Mouse (Mus musculus) midbrain, postnatal 0 days (tissue): ENCODE measurements at regions not wholly inside any gene's neighbourhood (a gene's known extent, or its start where the extent isn't known, plus 50 kb on each side); places are given as distances from the start of the nearest gene placed in this dataset.

Source experiments
- ATAC-seq: fragments of 200-750 bp; cut with Nextera tagmentation; 2 replicates; pipeline ENCODE4 v1.8.0; 2017; ENCODE audit warnings: moderate number of reproducible peaks, mild to moderate bottlenecking, moderate TSS enrichment, moderate library complexity; ENCODE audit not compliant: low FRiP score
- DNase-seq: peaks from one replicate; pipeline ENCODE4 v3.0.0-alpha.2; 2015; ENCODE audit warnings: low spot score
- H3K27ac ChIP-seq: fragments of 300-500 bp; sonication (generic); 2 replicates; pipeline ENCODE4 v1.5.1; 2014; ENCODE audit warnings: low read depth, mild to moderate bottlenecking, low read length, mixed read lengths
- H3K27me3 ChIP-seq: fragments of 300-500 bp; sonication (generic); 2 replicates; pipeline ENCODE4 v1.6.1; 2014; ENCODE audit warnings: low read length, control low read depth, mixed read lengths; ENCODE audit not compliant: insufficient read depth
- H3K36me3 ChIP-seq: fragments of 300-500 bp; sonication (generic); 2 replicates; pipeline ENCODE4 v1.6.1; 2014; ENCODE audit warnings: low read length, control low read depth, mixed read lengths; ENCODE audit not compliant: insufficient read depth
- H3K4me1 ChIP-seq: fragments of 300-500 bp; sonication (generic); 2 replicates; pipeline ENCODE4 v1.6.1; 2014; ENCODE audit warnings: mild to moderate bottlenecking, control low read depth, antibody characterized with exemption, low read length, mixed read lengths; ENCODE audit not compliant: insufficient read depth
- H3K4me2 ChIP-seq: fragments of 300-500 bp; sonication (generic); 2 replicates; pipeline ENCODE4 v1.6.1; 2014; ENCODE audit warnings: low read depth, mild to moderate bottlenecking, low read length, mixed read lengths; ENCODE audit not compliant: poor library complexity, severe bottlenecking
- H3K4me3 ChIP-seq: fragments of 300-500 bp; sonication (generic); 2 replicates; pipeline ENCODE4 v1.5.1; 2014; ENCODE audit warnings: low read depth, mild to moderate bottlenecking, low read length, moderate library complexity
- H3K9ac ChIP-seq: fragments of 300-500 bp; sonication (generic); replicated peaks from 2 replicates; pipeline ENCODE4 v1.6.1; 2014; ENCODE audit warnings: mild to moderate bottlenecking, low read length, moderate library complexity, mixed read lengths; ENCODE audit not compliant: poor library complexity, severe bottlenecking
- H3K9me3 ChIP-seq: fragments of 300-500 bp; sonication (generic); 2 replicates; pipeline ENCODE4 v1.6.1; 2016; ENCODE audit warnings: low read length, control low read depth
- CTCF ChIP-seq: IDR thresholded peaks from 2 replicates; pipeline ENCODE4 v1.5.1; 2016; ENCODE audit warnings: antibody characterized with exemption, mild to moderate bottlenecking
- WGBS: fragments of 180-500 bp; shearing (Covaris S2); extraction: QIAGEN DNeasy Blood & Tissue Kit; methylation state at CpG from one replicate; pipeline ENCODE4 v1.1.7; 2014; 5-methylcytosine and 5-hydroxymethylcytosine counted together

DNA sequence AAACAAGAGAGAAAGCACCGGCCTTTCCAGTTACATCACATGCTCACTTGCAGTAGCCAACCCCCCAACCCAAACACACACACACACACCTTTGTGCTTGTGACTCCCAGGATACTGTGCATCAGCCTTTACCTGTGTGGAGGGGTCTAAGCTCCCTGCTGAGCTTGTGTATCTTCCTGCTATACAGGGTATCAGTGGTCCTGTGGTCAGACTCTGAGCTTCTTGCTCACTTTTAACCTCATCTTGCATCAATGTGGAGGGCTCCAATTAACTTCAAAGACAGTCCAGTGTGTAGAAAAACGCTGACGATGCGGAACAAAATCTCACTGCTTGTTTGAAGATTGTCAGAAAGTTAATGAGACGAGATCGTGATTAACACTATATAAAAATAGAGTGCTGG lies 71.4 kb upstream of the Gypa start:
- no peak overlapping the region for H3K27ac ChIP-seq
- WGBS: 87% methylated on average over 6 of the region's 6 CpGs
- no peaks in the 10 kb centered on the region for H3K36me3 ChIP-seq
- H3K9me3 ChIP-seq: no peaks in the 10 kb centered on the region
- ATAC-seq (no peak), DNase-seq (no peak)
- no peak overlapping the region for H3K4me2 ChIP-seq
- TF ChIP-seq CTCF: no peak
- H3K27me3 ChIP-seq: no peaks in the 10 kb centered on the region
- H3K4me1 ChIP-seq: no peaks in the 10 kb centered on the region
- no peak overlapping the region for H3K9ac ChIP-seq
- H3K4me3 ChIP-seq: no peak overlapping the region

DNA sequence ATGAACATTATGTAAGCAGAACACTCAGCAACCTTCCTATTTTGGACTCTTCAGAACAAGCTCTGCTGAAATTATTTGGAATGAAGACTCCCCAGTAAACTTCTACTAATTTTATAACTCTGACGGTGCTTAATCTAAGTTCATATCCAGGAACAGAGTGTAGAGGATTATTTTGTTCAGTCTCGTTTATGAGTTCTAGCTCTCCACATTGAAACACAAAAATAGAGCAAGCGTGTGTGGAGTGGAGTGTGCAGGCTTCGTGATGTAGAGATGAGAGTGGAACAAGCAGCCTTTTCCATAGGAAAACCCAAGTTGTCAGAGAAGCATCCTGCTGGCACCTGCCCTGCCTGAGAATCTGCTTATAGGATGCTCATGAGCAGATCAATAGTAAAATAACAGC lies 77.5 kb upstream of the Gypa start:
- Histone ChIP-seq H3K4me2 (no peak overlapping the region), H3K27ac (no peak overlapping the region), H3K4me1 (no peaks in the 10 kb centered on the region), H3K9me3 (no peaks in the 10 kb centered on the region), H3K4me3 (no peak overlapping the region), H3K9ac (no peak overlapping the region), H3K27me3 (no peaks in the 10 kb centered on the region), H3K36me3 (no peaks in the 10 kb centered on the region)
- ATAC-seq: no peak
- no peak for TF ChIP-seq CTCF
- no peak for DNase-seq
- 90% methylated on average over 4 of the region's 4 CpGs for WGBS

DNA sequence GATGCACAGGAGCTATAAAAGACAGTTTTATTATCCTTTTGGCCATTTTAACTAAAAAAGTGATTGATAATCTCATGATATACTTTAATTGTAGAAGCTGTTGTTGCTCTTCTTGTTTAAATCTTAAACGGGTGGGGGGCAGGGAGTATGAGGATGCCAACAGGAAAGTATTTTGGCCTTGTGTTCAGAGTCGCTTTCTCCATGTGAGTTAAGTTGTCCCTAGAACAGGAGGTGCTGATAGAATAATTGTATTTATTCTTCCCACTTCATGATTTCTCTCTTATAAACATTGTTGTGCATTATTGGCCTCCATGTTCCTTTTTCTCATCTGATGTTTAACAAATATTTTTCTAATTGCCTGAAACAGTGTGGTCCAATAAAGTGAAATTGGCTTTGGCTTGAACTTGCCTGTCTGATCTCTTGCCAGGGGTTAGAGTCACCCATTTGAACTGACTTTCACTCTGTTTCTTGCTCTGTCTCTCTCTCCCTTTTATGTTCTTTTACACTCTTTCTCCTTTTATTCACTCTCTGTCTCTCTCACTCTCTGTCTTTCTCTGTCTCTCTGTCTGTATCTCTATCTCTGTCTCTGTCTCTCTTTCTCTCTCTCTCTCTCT lies 93.9 kb upstream of the Gypa start:
- 88% methylated on average over 2 of the region's 2 CpGs for WGBS
- no peak for TF ChIP-seq CTCF
- ATAC-seq (no peak), DNase-seq (no peak)
- no peaks in the 10 kb centered on the region for H3K9me3 ChIP-seq
- H3K4me1 ChIP-seq: no peaks in the 10 kb centered on the region
- H3K36me3 ChIP-seq: no peaks in the 10 kb centered on the region
- no peak overlapping the region for H3K4me2 ChIP-seq
- H3K27ac ChIP-seq: no peak overlapping the region
- H3K9ac ChIP-seq: no peak overlapping the region
- no peaks in the 10 kb centered on the region for H3K27me3 ChIP-seq
- H3K4me3 ChIP-seq: no peak overlapping the region

DNA sequence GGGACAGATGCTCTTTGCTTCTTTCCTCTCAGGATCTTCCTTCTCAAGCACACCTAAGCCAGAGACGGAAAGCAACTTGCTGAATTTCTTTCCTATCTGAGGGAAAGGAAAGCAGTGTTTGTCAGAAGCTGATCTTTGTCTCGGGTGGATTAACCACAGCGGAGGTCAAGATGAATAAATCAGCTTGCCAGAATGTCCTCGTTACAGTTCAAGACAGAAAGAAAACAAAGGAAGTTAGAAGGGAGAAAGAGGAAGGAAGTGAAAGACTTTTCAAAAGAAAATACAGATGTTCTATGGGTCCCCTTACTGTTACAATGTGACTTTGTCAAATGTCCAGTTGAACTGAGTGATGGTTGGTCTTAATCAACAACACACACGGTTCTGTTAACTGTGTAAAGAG lies 98.6 kb upstream of the Gypa start:
- WGBS: 60% methylated on average over 5 of the region's 5 CpGs
- Histone ChIP-seq H3K4me1 (no peaks in the 10 kb centered on the region), H3K36me3 (no peaks in the 10 kb centered on the region), H3K9ac (no peak overlapping the region), H3K4me3 (no peak overlapping the region), H3K27ac (no peak overlapping the region), H3K27me3 (no peaks in the 10 kb centered on the region), H3K4me2 (no peak overlapping the region), H3K9me3 (no peaks in the 10 kb centered on the region)
- no peak for DNase-seq
- TF ChIP-seq CTCF: no peak
- no peak for ATAC-seq

DNA sequence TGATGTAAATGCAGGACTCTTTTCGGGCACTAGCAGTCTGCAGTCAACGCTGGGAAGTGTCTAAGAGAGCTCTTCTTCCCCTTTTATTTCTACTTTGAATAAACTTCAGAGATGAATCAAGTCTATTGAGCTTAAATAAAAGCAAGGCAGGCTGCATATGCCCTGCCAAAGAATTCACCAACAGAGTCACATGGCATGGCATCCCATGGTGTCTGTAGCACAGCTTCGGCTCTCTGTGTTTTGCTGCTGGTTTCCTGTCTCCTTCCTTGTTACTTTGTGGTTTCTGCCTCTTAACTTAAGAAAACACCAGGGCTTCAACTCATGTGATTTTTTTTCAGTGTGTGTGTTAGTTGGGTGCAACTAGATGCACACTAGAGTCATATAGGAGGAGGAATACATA lies 100.5 kb upstream of the Gypa start:
- no peaks in the 10 kb centered on the region for H3K36me3 ChIP-seq
- no peak for TF ChIP-seq CTCF
- H3K27ac ChIP-seq: no peak overlapping the region
- no peak overlapping the region for H3K9ac ChIP-seq
- ATAC-seq (no peak; the same call in 1 of the 2 replicates), DNase-seq (peak; percentile 9)
- H3K4me2 ChIP-seq: no peak overlapping the region
- no peaks in the 10 kb centered on the region for H3K9me3 ChIP-seq
- H3K4me1 ChIP-seq: no peaks in the 10 kb centered on the region
- WGBS: 62% methylated on average over 3 of the region's 3 CpGs
- no peaks in the 10 kb centered on the region for H3K27me3 ChIP-seq
- H3K4me3 ChIP-seq: no peak overlapping the region

DNA sequence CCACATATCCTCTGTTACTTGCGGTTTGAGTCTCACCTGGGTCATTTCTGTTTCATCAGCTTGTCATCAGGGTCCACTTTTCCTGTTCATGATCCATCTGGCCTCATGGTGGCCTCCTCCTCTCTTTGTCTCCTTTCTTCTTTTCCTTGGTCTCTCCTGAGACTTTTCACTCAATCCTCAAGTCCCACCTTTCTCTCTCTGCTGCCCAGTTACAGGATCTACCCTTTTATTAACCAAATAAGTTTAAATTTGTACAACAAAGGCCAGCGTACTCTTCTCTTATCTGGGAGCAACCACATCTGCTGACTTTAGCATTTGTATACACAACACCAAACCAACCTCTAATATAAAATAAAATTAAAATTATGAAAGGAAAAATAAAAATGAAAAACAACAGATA lies 124.4 kb upstream of the Gypa start:
- TF ChIP-seq CTCF: no peak
- H3K36me3 ChIP-seq: no peaks in the 10 kb centered on the region
- H3K9ac ChIP-seq: no peak overlapping the region
- WGBS: 87% methylated on average over 2 of the region's 2 CpGs
- ATAC-seq: no peak
- H3K27me3 ChIP-seq: no peaks in the 10 kb centered on the region
- no peak overlapping the region for H3K4me3 ChIP-seq
- H3K4me1 ChIP-seq: no peaks in the 10 kb centered on the region
- no peaks in the 10 kb centered on the region for H3K9me3 ChIP-seq
- no peak overlapping the region for H3K4me2 ChIP-seq
- no peak for DNase-seq
- no peak overlapping the region for H3K27ac ChIP-seq
